Mouse (Mus musculus): ENCODE measurements around the gene Tmem170.

Tmem170 gene

GRCm38 (mm10) chr8:111876355-111876948 lies at the start of gene Tmem170:
Gene Tmem170 (minus strand): TSS chr8:111876750.
- DNase-seq (ENCODE audit: low read depth), result peak; percentile 100

DNA sequence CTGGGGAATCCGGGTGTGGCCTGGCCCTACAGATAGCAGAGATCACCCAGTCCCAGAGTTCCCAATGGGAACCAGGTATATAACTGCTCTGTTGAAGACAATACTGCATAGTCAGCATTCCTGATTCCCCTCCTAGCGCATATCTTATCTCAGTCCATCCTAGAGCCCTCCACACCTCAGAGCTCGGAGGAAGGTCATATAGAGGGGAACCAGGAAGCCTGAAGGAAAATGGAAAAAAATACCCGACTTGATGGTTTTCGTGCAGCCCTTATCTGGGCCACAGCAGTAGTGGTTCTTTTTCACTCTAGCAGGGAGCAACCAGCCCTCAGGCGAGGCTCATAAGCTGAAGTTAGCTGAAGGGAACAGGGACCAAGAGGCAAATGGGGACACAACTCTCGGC lies 48.4 kb upstream of the Tmem170 start:
- DNase-seq (ENCODE audit: low read depth), result no peak

DNA sequence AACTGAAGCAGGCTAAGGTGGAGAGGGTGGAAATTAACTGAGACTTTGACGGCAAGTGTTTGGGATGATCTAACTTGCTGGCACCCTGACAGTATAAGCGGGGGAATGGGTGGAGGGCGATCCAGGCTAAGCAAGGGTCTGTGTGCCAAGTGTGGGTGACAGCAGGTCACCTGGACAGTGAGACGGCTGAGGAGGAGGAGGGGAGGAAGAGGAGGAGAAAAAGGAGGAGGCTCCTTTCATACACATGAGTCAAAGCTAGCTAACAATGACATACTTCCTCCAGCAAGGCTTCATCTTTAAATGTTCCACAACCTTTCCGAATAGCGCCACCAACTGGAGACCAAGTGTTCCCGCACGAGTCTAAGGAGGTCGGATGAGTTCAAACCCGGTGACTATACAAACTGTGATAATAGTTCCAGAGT lies 46.8 kb upstream of the Tmem170 start:
- DNase-seq (ENCODE audit: low read depth), result peak; percentile 76

- DNase-seq (ENCODE audit: low read depth), result no peak
These were observed 44.4 kb upstream of the Tmem170 start for GRCm38 (mm10) chr8:111920971-111921370.

DNA sequence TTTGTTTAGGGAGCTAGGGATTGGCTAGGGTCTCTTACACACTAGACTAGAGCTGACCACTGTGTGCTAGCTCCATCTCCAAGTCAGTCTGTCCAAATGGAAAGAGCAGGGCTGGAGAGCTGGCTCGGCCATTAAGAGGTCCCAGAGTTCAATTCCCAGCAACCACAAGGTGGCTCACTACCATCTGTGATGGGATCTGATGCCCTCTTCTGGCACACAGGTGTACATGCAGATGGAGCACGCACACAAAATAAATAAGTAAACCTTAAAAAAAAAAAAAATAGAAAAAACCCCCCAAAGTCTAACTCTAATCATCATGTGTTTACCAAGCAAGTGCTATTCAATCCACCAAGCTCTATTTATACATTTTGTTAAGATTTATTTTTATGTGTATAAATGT lies 43.1 kb upstream of the Tmem170 start:
- DNase-seq (ENCODE audit: low read depth), result peak; percentile 51

DNA sequence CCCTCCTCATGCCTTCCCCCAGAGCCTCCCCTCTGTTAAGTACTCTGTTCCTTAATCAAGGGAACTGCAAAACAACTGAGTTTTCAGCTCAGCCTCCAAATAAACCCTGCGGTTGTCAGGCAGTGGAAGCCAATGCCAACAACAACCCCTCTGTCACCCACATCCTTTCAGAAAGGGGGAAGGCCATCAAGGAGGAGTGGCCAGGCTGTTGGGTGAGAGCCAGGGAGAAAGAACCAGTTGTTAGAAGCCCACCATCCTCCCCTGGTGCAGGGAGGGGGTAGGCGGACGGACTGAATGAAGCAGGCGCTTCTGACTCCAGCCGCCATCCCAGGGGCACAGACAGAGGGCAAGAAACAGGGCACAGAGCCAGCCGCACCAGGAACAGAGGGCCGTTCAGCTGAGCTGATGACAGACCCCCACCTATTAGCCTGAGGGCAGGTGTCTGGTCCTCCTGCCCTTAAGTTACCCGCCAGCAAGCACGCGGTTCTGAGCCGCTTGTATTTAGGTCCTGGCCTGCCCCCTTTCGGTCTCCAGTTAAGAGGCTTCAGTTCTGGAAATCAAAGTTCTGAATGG lies 36.4 kb upstream of the Tmem170 start:
- DNase-seq (ENCODE audit: low read depth), result no peak

- DNase-seq (ENCODE audit: low read depth), result no peak
These were observed 35.0 kb upstream of the Tmem170 start for GRCm38 (mm10) chr8:111911572-111911971.

- no peak for DNase-seq (ENCODE audit: low read depth)
These were observed 33.3 kb upstream of the Tmem170 start, which contains the start of gene Chst5 for GRCm38 (mm10) chr8:111909621-111910450. Gene Chst5 (minus strand): TSS chr8:111910447.

DNA sequence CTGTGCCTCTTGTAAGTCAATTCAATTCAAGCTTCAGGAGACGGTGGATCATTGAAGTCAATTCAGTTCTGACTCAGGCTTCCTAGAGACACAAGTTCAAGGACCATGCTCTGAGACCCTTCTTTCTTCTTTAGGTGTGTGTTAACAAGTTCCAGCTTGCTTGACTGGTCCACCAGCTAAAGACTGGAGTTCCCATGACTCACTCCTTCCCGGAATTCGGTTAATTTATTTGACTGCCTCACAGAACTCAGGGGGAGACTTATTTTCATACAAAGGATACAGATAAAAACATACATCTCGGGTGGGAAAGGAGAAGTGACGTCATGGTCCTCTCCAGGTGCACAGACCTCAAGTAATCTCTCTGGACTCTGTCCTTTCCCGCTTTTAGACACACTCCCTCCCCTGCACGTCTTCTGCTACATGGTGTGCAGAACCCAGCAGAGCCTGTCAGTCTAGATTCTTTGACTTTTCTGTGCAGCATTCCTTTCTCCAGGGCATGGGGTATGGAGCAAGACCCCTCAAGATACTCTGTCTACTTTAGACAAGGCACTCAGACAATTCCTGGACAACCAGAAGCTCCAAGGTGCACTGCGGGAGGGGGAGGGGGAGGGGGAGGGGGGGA lies 29.1 kb upstream of the Tmem170 start:
- DNase-seq (ENCODE audit: low read depth), result no peak

DNA sequence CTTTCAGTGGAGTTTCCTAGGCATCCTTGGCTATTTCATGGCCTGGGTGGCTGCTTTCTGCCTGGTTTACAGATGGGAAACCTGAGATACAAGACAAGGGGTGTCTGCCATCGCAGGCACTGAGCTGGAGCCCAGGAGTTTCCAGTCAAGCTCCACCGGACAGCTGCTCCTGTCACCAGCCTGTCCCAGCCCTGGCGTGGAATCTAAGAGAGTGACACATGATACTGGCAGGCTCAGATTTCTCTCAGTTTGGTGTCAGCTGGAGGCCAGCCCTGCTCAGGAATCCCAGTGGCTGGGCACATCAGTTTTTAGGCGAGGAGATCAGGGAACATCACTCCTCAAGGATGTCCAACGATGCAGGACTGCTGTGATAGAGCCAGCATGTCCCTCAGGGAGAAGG lies 25.5 kb upstream of the Tmem170 start:
- DNase-seq (ENCODE audit: low read depth), result no peak

- no peak for DNase-seq (ENCODE audit: low read depth)
These were observed 22.0 kb upstream of the Tmem170 start for GRCm38 (mm10) chr8:111898586-111898985.

GRCm38 (mm10) chr8:111894955-111895354 lies 18.4 kb upstream of the Tmem170 start:
- peak; percentile 35 for DNase-seq (ENCODE audit: low read depth)

DNA sequence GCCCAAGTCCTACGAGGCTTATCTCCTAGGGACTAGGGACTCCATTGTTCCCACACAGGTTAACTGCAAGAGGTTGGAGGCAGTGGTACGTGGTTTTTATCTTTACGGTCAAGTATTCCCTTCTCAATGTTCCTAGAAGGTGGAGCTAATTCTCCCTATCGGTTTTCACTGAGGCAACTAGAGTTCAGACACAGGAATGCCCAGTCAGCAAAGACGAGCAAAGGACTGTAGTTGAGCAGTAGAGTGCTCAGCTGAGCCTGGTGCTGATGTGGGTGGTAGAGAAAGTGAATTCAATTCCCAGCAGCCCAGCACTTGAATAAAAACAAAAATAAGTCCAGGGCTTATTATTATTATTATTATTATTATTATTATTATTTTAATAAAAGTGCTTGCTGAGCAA lies 16.1 kb upstream of the Tmem170 start:
- no peak for DNase-seq (ENCODE audit: low read depth)

GRCm38 (mm10) chr8:111891983-111892382 lies 15.4 kb upstream of the Tmem170 start:
- no peak for DNase-seq (ENCODE audit: low read depth)

GRCm38 (mm10) chr8:111890911-111891303 lies 14.4 kb upstream of the Tmem170 start:
- no peak for DNase-seq (ENCODE audit: low read depth)

GRCm38 (mm10) chr8:111889931-111890910 lies 13.7 kb upstream of the Tmem170 start:
- no peak for DNase-seq (ENCODE audit: low read depth)

GRCm38 (mm10) chr8:111888091-111888650 lies 11.6 kb upstream of the Tmem170 start:
- DNase-seq (ENCODE audit: low read depth), result no peak

GRCm38 (mm10) chr8:111887479-111887878 lies 10.9 kb upstream of the Tmem170 start:
- no peak for DNase-seq (ENCODE audit: low read depth)

DNA sequence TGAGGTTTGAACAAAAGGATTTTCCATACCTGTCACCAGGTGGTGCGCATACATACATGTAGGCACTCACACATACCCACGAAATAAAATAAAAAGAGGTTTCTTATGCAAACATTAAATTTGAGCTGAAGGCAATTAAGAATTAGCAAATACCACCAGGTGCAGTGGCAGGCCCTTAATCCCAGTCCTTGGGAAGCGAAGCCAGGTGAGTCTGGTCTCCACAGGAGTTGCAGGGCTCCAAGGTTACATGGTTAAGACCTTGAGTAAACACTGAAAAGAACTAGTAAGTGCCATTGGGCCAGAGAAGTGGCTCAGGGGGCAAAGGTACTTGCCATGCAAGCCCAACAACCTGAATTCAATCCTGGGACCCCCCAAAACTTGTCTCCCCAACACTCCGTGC lies 7.1 kb upstream of the Tmem170 start:
- no peak for DNase-seq (ENCODE audit: low read depth)

GRCm38 (mm10) chr8:111881591-111881990 lies 5.0 kb upstream of the Tmem170 start:
- DNase-seq (ENCODE audit: low read depth), result peak; percentile 72

GRCm38 (mm10) chr8:111877711-111878110 lies 1.2 kb upstream of the Tmem170 start:
- DNase-seq (ENCODE audit: low read depth), result peak; percentile 74
